Mouse (Mus musculus): ENCODE data around the gene Btbd6.

Gene Btbd6

GRCm38 (mm10) chr12:113004993-113005392, 28.7 kb downstream of the Btbd6 start:
- DNase-seq (ENCODE audit: low spot score): no peak

- DNase-seq (ENCODE audit: low spot score): no peak
Observed at GRCm38 (mm10) chr12:113011702-113012360, 35.5 kb downstream of the Btbd6 start.

- DNase-seq (ENCODE audit: low spot score): no peak
Observed at GRCm38 (mm10) chr12:113012443-113012842, 36.2 kb downstream of the Btbd6 start.

- no peak for DNase-seq (ENCODE audit: low spot score)
Observed at GRCm38 (mm10) chr12:113013021-113013491, 36.8 kb downstream of the Btbd6 start.

GRCm38 (mm10) chr12:113013604-113014558, 37.6 kb downstream of the Btbd6 start, which contains the start of gene Pacs2:
TSS of gene Pacs2 (plus strand) at chr12:113014508.
- peak; percentile 75 for DNase-seq (ENCODE audit: low spot score)

- DNase-seq (ENCODE audit: low spot score): no peak
Observed at GRCm38 (mm10) chr12:113014561-113015556, 38.6 kb downstream of the Btbd6 start.

GRCm38 (mm10) chr12:113015956-113016355, 39.7 kb downstream of the Btbd6 start:
- DNase-seq (ENCODE audit: low spot score): no peak

- DNase-seq (ENCODE audit: low spot score): no peak
Observed at GRCm38 (mm10) chr12:113016976-113017375, 40.7 kb downstream of the Btbd6 start.

- no peak for DNase-seq (ENCODE audit: low spot score)
Observed at GRCm38 (mm10) chr12:113017429-113017984, 41.2 kb downstream of the Btbd6 start.

GRCm38 (mm10) chr12:113018763-113019162, 42.5 kb downstream of the Btbd6 start:
- no peak for DNase-seq (ENCODE audit: low spot score)

- no peak for DNase-seq (ENCODE audit: low spot score)
Observed at GRCm38 (mm10) chr12:113021488-113021887, 45.2 kb downstream of the Btbd6 start.

GRCm38 (mm10) chr12:113023082-113023481, 46.8 kb downstream of the Btbd6 start:
- DNase-seq (ENCODE audit: low spot score): no peak

GRCm38 (mm10) chr12:113026557-113026956, 50.3 kb downstream of the Btbd6 start:
- no peak for DNase-seq (ENCODE audit: low spot score)

- no peak for DNase-seq (ENCODE audit: low spot score)
Observed at GRCm38 (mm10) chr12:113027495-113027894, 51.2 kb downstream of the Btbd6 start.

GRCm38 (mm10) chr12:113028067-113028466, 51.8 kb downstream of the Btbd6 start:
- no peak for DNase-seq (ENCODE audit: low spot score)
